Mouse (Mus musculus) midbrain, embryonic 11.5 days (tissue): Measurements from ENCODE around the gene Grm8. TPM values are rescaled to one million over a fixed set of nuclear protein-coding genes. Genes with fewer than 3 reads are reported as not detected.

ENCODE experiments used
- ATAC-seq: fragments of 200-750 bp; cut with Nextera tagmentation; 2 replicates; pipeline ENCODE4 v1.8.0; 2017; ENCODE audit warnings: moderate TSS enrichment, moderate library complexity; ENCODE audit not compliant: low FRiP score
- DNase-seq: peaks from one replicate; pipeline ENCODE4 v3.0.0; 2015; ENCODE audit warnings: low spot score; ENCODE audit errors: missing footprints
- H3K27ac ChIP-seq: fragments of 300-500 bp; sonication (generic); 2 replicates; pipeline ENCODE4 v1.5.1; 2014; ENCODE audit warnings: low read depth, low read length
- H3K27me3 ChIP-seq: fragments of 300-500 bp; sonication (generic); 2 replicates; pipeline ENCODE4 v1.6.1; 2014; ENCODE audit warnings: mild to moderate bottlenecking, low read length, moderate library complexity, mixed read lengths; ENCODE audit not compliant: control insufficient read depth, insufficient read depth
- H3K36me3 ChIP-seq: fragments of 300-500 bp; sonication (generic); 2 replicates; pipeline ENCODE4 v1.6.1; 2014; ENCODE audit warnings: mild to moderate bottlenecking, low read length, moderate library complexity, mixed read lengths; ENCODE audit not compliant: control insufficient read depth, insufficient read depth
- H3K4me1 ChIP-seq: fragments of 300-500 bp; sonication (generic); 2 replicates; pipeline ENCODE4 v1.6.1; 2014; ENCODE audit warnings: low read length; ENCODE audit not compliant: control insufficient read depth, insufficient read depth
- H3K4me2 ChIP-seq: fragments of 300-500 bp; sonication (generic); 2 replicates; pipeline ENCODE4 v1.6.1; 2014; ENCODE audit warnings: mild to moderate bottlenecking, moderate library complexity
- H3K4me3 ChIP-seq: fragments of 300-500 bp; sonication (generic); 2 replicates; pipeline ENCODE4 v1.5.1; 2014; ENCODE audit warnings: low read depth, low read length
- H3K9ac ChIP-seq: fragments of 300-500 bp; sonication (generic); 2 replicates; pipeline ENCODE4 v1.6.1; 2014; ENCODE audit warnings: low read length
- H3K9me3 ChIP-seq: fragments of 300-500 bp; sonication (generic); 2 replicates; pipeline ENCODE4 v1.6.1; 2016; ENCODE audit warnings: low read length; ENCODE audit not compliant: control insufficient read depth
- WGBS: fragments of 180-500 bp; shearing (Covaris S2); extraction: QIAGEN DNeasy Blood & Tissue Kit; methylation state at CpG from one replicate; pipeline ENCODE4 v1.1.7; 2014; 5-methylcytosine and 5-hydroxymethylcytosine counted together
- polyA plus RNA-seq: library from polyadenylated mRNA; unstranded; fragments of >200 nt; fragmentation: Nextera tagmentation; extraction: Ambion mirVana; gene quantifications from 2 replicates; pipeline ENCODE4 v1.2.1, GENCODE M21; 2014

Gene Grm8
- 3.0 and 3.5 TPM in 2 replicates for polyA plus RNA-seq

GRCm38 (mm10) chr6:28135001-28135401 lies at the start of gene Grm8:
TSS of gene Grm8 (minus strand) at chr6:28135178.
- Histone ChIP-seq H3K27me3 (peaks cover 28% of the 10 kb centered on the region), H3K9me3 (no peaks in the 10 kb centered on the region), H3K9ac (peak within 1 kb of the TSS; percentile 57), H3K27ac (no peak within 1 kb of the TSS), H3K4me1 (peaks cover 17% of the 10 kb centered on the region), H3K4me3 (peak within 1 kb of the TSS; percentile 49), H3K4me2 (peak within 1 kb of the TSS; percentile 91), H3K36me3 (no peaks in the 10 kb centered on the region)
- peak; percentile 95 for DNase-seq
- WGBS = under 1% methylated on average over 42 of the region's 42 CpGs
- peak; percentile 66 for ATAC-seq

- no peaks in the 10 kb centered on the region for H3K4me1 ChIP-seq
- 79% methylated on average over 19 of the region's 19 CpGs for WGBS
- ATAC-seq = no peak
These were observed 35.0 kb upstream of the Grm8 start for GRCm38 (mm10) chr6:28169851-28170539.

GRCm38 (mm10) chr6:28160399-28160798 lies 25.4 kb upstream of the Grm8 start:
- Histone ChIP-seq H3K27ac (no peak overlapping the region), H3K27me3 (no peaks in the 10 kb centered on the region), H3K9me3 (no peaks in the 10 kb centered on the region), H3K36me3 (no peaks in the 10 kb centered on the region), H3K4me2 (no peak overlapping the region), H3K4me3 (no peak overlapping the region), H3K4me1 (no peaks in the 10 kb centered on the region), H3K9ac (no peak overlapping the region)
- WGBS = 83% methylated on average over 5 of the region's 5 CpGs
- DNase-seq (no peak), ATAC-seq (no peak)

More at GRCm38 (mm10) chr6:28169851-28170539, 35.0 kb upstream of the Grm8 start:
- Histone ChIP-seq H3K27ac (no peak overlapping the region), H3K9me3 (no peaks in the 10 kb centered on the region), H3K9ac (no peak overlapping the region), H3K36me3 (no peaks in the 10 kb centered on the region), H3K27me3 (no peaks in the 10 kb centered on the region), H3K4me3 (no peak overlapping the region), H3K4me2 (no peak overlapping the region)
- no peak for DNase-seq

GRCm38 (mm10) chr6:28146445-28146844 lies 11.5 kb upstream of the Grm8 start:
- H3K36me3 ChIP-seq = no peaks in the 10 kb centered on the region
- H3K27me3 ChIP-seq = no peaks in the 10 kb centered on the region
- H3K4me1 ChIP-seq = peaks cover 2% of the 10 kb centered on the region; the same call in 1 of the 2 replicates
- H3K4me3 ChIP-seq = no peak overlapping the region
- DNase-seq (no peak), ATAC-seq (no peak)
- WGBS = 77% methylated on average over 6 of the region's 6 CpGs
- no peak overlapping the region for H3K27ac ChIP-seq
- H3K4me2 ChIP-seq = no peak overlapping the region
- H3K9ac ChIP-seq = no peak overlapping the region
- no peaks in the 10 kb centered on the region for H3K9me3 ChIP-seq

GRCm38 (mm10) chr6:28142332-28142731 lies 7.4 kb upstream of the Grm8 start:
- ATAC-seq (peak; percentile 81), DNase-seq (peak; percentile 47)
- Histone ChIP-seq H3K27me3 (no peaks in the 10 kb centered on the region), H3K27ac (no peak overlapping the region), H3K4me1 (peaks cover 2% of the 10 kb centered on the region; the same call in 1 of the 2 replicates), H3K36me3 (no peaks in the 10 kb centered on the region), H3K9ac (no peak overlapping the region), H3K4me3 (no peak overlapping the region), H3K9me3 (no peaks in the 10 kb centered on the region), H3K4me2 (no peak overlapping the region)
- whole genome bisulfite sequencing = 16% methylated on average over 2 of the region's 2 CpGs

GRCm38 (mm10) chr6:28135411-28136233 lies 644 bp upstream of the Grm8 start:
- DNase-seq = peak; percentile 98
- no peak overlapping the region for H3K27ac ChIP-seq
- H3K9me3 ChIP-seq = no peaks in the 10 kb centered on the region
- peak; percentile 90 for ATAC-seq
- no peaks in the 10 kb centered on the region for H3K36me3 ChIP-seq
- H3K4me2 ChIP-seq = peak overlapping the region; percentile 91
- peaks cover 28% of the 10 kb centered on the region for H3K27me3 ChIP-seq
- WGBS = 1% methylated on average over 37 of the region's 37 CpGs
- H3K4me3 ChIP-seq = peak overlapping the region; percentile 49
- H3K4me1 ChIP-seq = peaks cover 17% of the 10 kb centered on the region
- peak overlapping the region; percentile 57 for H3K9ac ChIP-seq

GRCm38 (mm10) chr6:28134251-28134801 lies 652 bp downstream of the Grm8 start:
- Histone ChIP-seq H3K4me1 (peaks cover 17% of the 10 kb centered on the region), H3K36me3 (no peaks in the 10 kb centered on the region), H3K27me3 (peaks cover 28% of the 10 kb centered on the region), H3K9me3 (no peaks in the 10 kb centered on the region), H3K27ac (no peak overlapping the region), H3K4me2 (peak overlapping the region; percentile 91), H3K9ac (peak overlapping the region; percentile 57; the same call in 1 of the 2 replicates), H3K4me3 (peak overlapping the region; percentile 49)
- under 1% methylated on average over 20 of the region's 20 CpGs for WGBS
- ATAC-seq = 0 out of 2 replicates have a peak, but pooled peaks have one; percentile 20
- peak; percentile 95 for DNase-seq

- no peaks in the 10 kb centered on the region for H3K36me3 ChIP-seq
- WGBS = 1% methylated on average over 28 of the region's 38 CpGs
- H3K9ac ChIP-seq = peak overlapping the region; percentile 57
- peaks cover 28% of the 10 kb centered on the region for H3K27me3 ChIP-seq
- no peaks in the 10 kb centered on the region for H3K9me3 ChIP-seq
- peaks cover 17% of the 10 kb centered on the region for H3K4me1 ChIP-seq
- DNase-seq (peak; percentile 93), ATAC-seq (0 out of 2 replicates have a peak, but pooled peaks have one; percentile 4)
- H3K4me2 ChIP-seq = peak overlapping the region; percentile 91
- H3K4me3 ChIP-seq = peak overlapping the region; percentile 49
- no peak overlapping the region for H3K27ac ChIP-seq
These were observed 1.5 kb downstream of the Grm8 start for GRCm38 (mm10) chr6:28133206-28134063.
